Mouse (Mus musculus) liver, embryonic 16.5 days (tissue): Measurements from ENCODE around the gene Thsd4. TPM values are rescaled to one million over a fixed set of nuclear protein-coding genes. Genes with fewer than 3 reads are reported as not detected.

Experiments
- ATAC-seq: fragments of 200-750 bp; cut with Nextera tagmentation; 2 replicates; pipeline ENCODE4 v1.8.0; 2017; ENCODE audit warnings: low read depth, mild to moderate bottlenecking, moderate number of reproducible peaks, moderate library complexity
- H3K27ac ChIP-seq: fragments of 300-500 bp; sonication (generic); 2 replicates; pipeline ENCODE4 v1.5.1; 2014; ENCODE audit warnings: mild to moderate bottlenecking, low read length
- H3K27me3 ChIP-seq: fragments of 300-500 bp; sonication (generic); 2 replicates; pipeline ENCODE4 v1.6.1; 2014; ENCODE audit warnings: low read depth, low read length, mixed read lengths; ENCODE audit not compliant: control insufficient read depth, insufficient read depth
- H3K36me3 ChIP-seq: fragments of 300-500 bp; sonication (generic); 2 replicates; pipeline ENCODE4 v1.6.1; 2014; ENCODE audit warnings: mild to moderate bottlenecking; ENCODE audit not compliant: control insufficient read depth, insufficient read depth
- H3K4me1 ChIP-seq: fragments of 300-500 bp; sonication (generic); 2 replicates; pipeline ENCODE4 v1.6.1; 2014; ENCODE audit warnings: low read depth, low read length, mixed read lengths; ENCODE audit not compliant: control insufficient read depth
- H3K4me2 ChIP-seq: fragments of 300-500 bp; sonication (generic); 2 replicates; pipeline ENCODE4 v1.6.1; 2014; ENCODE audit warnings: low read depth, low read length, mixed read lengths
- H3K4me3 ChIP-seq: fragments of 300-500 bp; sonication (generic); 2 replicates; pipeline ENCODE4 v1.5.1; 2014; ENCODE audit warnings: low read depth, mild to moderate bottlenecking, low read length
- H3K9ac ChIP-seq: fragments of 300-500 bp; sonication (generic); 2 replicates; pipeline ENCODE4 v1.6.1; 2014; ENCODE audit warnings: low read depth, low read length
- H3K9me3 ChIP-seq: fragments of 300-500 bp; sonication (generic); replicated peaks from 2 replicates; pipeline ENCODE4 v1.6.1; 2016; ENCODE audit warnings: low read length; ENCODE audit not compliant: control insufficient read depth
- WGBS: fragments of 180-500 bp; shearing (Covaris S2); extraction: QIAGEN DNeasy Blood & Tissue Kit; methylation state at CpG from one replicate; pipeline ENCODE4 v1.1.7; 2014; ENCODE audit not compliant: insufficient replicate concordance; 5-methylcytosine and 5-hydroxymethylcytosine counted together
- polyA plus RNA-seq: library from polyadenylated mRNA; unstranded; fragments of >200 nt; fragmentation: Nextera tagmentation; extraction: Ambion mirVana; gene quantifications from 2 replicates; pipeline ENCODE4 v1.2.1, GENCODE M21; 2015

The Thsd4 gene
- polyA plus RNA-seq, 1 experiment from 2014 or later, result 1.1 TPM

DNA sequence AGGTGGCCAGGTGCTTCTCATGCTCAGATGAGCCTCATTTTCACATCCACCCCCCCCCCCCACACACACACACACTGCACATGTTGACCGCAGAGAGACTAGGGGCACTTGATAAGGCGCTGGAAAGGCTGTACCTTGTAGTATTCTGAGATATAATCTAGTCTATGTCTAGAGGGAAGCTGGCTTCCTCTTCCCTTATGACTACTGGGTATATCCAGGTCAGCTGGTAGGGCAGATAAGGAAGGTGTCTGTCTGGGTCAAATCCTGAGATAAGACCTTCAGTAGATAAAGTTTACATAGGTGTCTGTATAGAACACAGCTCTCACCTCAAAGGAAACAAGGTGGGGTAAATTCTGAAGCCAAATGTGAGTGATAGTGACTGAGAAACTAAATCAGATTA lies 24.3 kb upstream of the Thsd4 start:
- no peak overlapping the region for H3K4me2 ChIP-seq
- peaks cover 11% of the 10 kb centered on the region for H3K4me1 ChIP-seq
- WGBS, result 21% methylated on average over 2 of the region's 2 CpGs
- no peaks in the 10 kb centered on the region for H3K9me3 ChIP-seq
- H3K27ac ChIP-seq, result no peak overlapping the region
- H3K9ac ChIP-seq, result no peak overlapping the region
- no peak for ATAC-seq
- H3K4me3 ChIP-seq, result no peak overlapping the region
- no peaks in the 10 kb centered on the region for H3K27me3 ChIP-seq
- no peaks in the 10 kb centered on the region for H3K36me3 ChIP-seq

- Histone ChIP-seq H3K9me3 (no peaks in the 10 kb centered on the region), H3K27me3 (no peaks in the 10 kb centered on the region), H3K4me2 (peak overlapping the region; percentile 21; the same call in 1 of the 2 replicates), H3K4me1 (peaks cover 11% of the 10 kb centered on the region), H3K9ac (no peak overlapping the region), H3K36me3 (no peaks in the 10 kb centered on the region), H3K27ac (no peak overlapping the region), H3K4me3 (no peak overlapping the region)
- 29% methylated on average over 13 of the region's 13 CpGs for WGBS
- ATAC-seq, result peak; percentile 59
These were observed 23.7 kb upstream of the Thsd4 start for GRCm38 (mm10) chr9:60545361-60546096.

- Histone ChIP-seq H3K4me2 (no peak overlapping the region), H3K9me3 (no peaks in the 10 kb centered on the region), H3K9ac (no peak overlapping the region), H3K36me3 (no peaks in the 10 kb centered on the region), H3K27ac (no peak overlapping the region), H3K4me3 (no peak overlapping the region), H3K27me3 (no peaks in the 10 kb centered on the region), H3K4me1 (peaks cover 11% of the 10 kb centered on the region)
- ATAC-seq, result no peak
- 50% methylated on average over 7 of the region's 7 CpGs for WGBS
These were observed 21.7 kb upstream of the Thsd4 start for GRCm38 (mm10) chr9:60543422-60544015.

GRCm38 (mm10) chr9:60530310-60530709 lies 8.5 kb upstream of the Thsd4 start:
- Histone ChIP-seq H3K4me3 (no peak overlapping the region), H3K4me2 (no peak overlapping the region), H3K27me3 (no peaks in the 10 kb centered on the region), H3K27ac (no peak overlapping the region), H3K36me3 (no peaks in the 10 kb centered on the region), H3K4me1 (no peaks in the 10 kb centered on the region), H3K9me3 (no peaks in the 10 kb centered on the region), H3K9ac (no peak overlapping the region)
- 77% methylated on average over 12 of the region's 12 CpGs for WGBS
- ATAC-seq, result no peak

DNA sequence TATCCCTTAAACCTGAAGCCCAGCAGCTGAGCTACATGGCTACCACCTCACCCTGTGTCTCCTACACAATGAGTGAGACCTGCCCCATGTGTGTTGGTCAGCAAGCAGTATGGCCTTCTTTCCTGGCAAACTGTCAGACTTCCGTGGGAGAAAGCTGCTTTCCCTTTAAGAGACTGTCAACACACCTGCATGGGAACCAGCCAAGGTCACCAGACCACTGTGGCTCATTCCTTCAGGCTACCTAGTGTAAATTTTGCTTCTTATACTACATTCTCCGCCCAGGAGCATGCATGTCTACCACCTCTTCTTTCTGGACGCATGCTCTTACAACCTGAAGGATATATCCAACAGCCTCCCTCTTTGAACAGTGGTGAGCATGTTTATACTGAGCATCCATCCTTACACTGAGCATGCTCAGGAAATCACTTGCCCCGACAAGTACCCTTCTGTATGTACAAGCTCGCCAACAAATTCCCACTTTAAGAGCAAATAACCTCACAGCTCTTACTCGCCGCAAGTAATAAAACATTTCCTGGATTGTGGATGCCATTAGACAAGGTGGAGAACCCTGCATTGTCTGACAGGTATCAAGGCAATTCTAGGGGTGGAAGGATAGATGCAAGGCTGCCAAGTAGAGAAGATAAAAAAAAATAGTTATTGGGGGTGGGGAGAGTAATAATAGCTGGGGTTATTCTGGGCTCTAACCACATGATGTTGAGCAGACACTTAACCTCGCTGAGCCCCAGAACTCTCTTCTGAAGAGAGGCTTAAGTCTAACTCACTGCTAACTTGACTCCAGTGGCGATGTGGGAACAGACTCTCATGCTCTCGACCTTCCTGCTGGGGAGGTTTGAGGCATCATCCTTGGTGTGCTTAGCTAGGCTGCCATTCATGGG lies 7.8 kb upstream of the Thsd4 start:
- Histone ChIP-seq H3K4me2 (no peak overlapping the region), H3K4me3 (no peak overlapping the region), H3K9ac (no peak overlapping the region), H3K27ac (no peak overlapping the region), H3K36me3 (no peaks in the 10 kb centered on the region), H3K4me1 (no peaks in the 10 kb centered on the region), H3K27me3 (no peaks in the 10 kb centered on the region), H3K9me3 (no peaks in the 10 kb centered on the region)
- no peak for ATAC-seq
- WGBS, result 55% methylated on average over 10 of the region's 10 CpGs

GRCm38 (mm10) chr9:60528269-60528668 lies 6.4 kb upstream of the Thsd4 start:
- H3K4me2 ChIP-seq, result no peak overlapping the region
- no peak overlapping the region for H3K4me3 ChIP-seq
- no peak overlapping the region for H3K9ac ChIP-seq
- no peaks in the 10 kb centered on the region for H3K36me3 ChIP-seq
- no peaks in the 10 kb centered on the region for H3K27me3 ChIP-seq
- no peaks in the 10 kb centered on the region for H3K9me3 ChIP-seq
- 49% methylated on average over 3 of the region's 3 CpGs for WGBS
- ATAC-seq, result no peak
- H3K4me1 ChIP-seq, result no peaks in the 10 kb centered on the region
- no peak overlapping the region for H3K27ac ChIP-seq

GRCm38 (mm10) chr9:60527836-60528235 lies 6.0 kb upstream of the Thsd4 start:
- no peak overlapping the region for H3K27ac ChIP-seq
- no peak for ATAC-seq
- H3K9me3 ChIP-seq, result no peaks in the 10 kb centered on the region
- 65% methylated on average over 2 of the region's 2 CpGs for WGBS
- no peaks in the 10 kb centered on the region for H3K27me3 ChIP-seq
- no peak overlapping the region for H3K9ac ChIP-seq
- H3K36me3 ChIP-seq, result no peaks in the 10 kb centered on the region
- H3K4me3 ChIP-seq, result no peak overlapping the region
- no peaks in the 10 kb centered on the region for H3K4me1 ChIP-seq
- H3K4me2 ChIP-seq, result no peak overlapping the region

DNA sequence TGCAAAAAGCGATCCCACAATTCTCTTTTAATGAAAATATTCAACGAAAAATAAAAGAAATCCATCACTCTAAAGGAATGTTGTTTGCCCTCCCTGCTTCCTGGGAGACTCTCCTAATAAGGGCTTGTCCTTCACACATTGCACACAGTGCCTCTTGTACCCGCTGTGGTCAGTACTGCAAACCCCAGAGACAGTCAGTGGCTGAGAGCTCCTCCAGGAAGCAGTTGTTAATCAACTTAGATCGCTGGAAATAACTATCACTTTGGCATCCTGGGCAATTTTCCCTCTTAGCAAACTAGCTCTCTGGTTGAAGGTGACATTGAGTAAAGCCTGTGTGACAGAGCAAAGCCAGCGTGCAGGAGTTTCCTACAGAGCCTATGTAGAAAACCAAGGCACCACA lies 5.2 kb upstream of the Thsd4 start:
- no peak for ATAC-seq
- no peak overlapping the region for H3K4me2 ChIP-seq
- H3K27ac ChIP-seq, result no peak overlapping the region
- no peaks in the 10 kb centered on the region for H3K36me3 ChIP-seq
- 45% methylated on average over 5 of the region's 5 CpGs for WGBS
- H3K9me3 ChIP-seq, result no peaks in the 10 kb centered on the region
- peaks cover 4% of the 10 kb centered on the region for H3K27me3 ChIP-seq
- no peak overlapping the region for H3K9ac ChIP-seq
- no peak overlapping the region for H3K4me3 ChIP-seq
- H3K4me1 ChIP-seq, result no peaks in the 10 kb centered on the region

DNA sequence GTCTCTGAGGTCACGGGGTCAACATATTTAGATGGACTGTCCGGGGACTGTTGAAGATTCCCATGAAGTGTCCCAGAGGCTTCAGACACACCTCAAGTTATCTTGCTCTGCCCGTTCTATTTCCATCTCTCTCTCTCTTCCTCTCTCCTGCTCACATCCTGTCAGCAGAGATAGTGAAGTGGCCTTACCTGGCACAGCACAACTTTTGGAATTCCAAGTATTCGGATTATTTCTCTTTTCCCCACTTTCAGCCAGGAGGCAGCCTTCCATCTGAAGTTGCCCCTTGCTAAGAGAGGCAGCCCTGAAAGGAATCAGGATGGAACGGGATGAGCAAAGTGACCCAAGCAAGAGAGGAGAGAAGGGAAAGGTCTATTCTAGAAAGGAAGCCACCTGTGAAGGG lies 4.3 kb upstream of the Thsd4 start:
- Histone ChIP-seq H3K27me3 (peaks cover 13% of the 10 kb centered on the region), H3K9me3 (no peaks in the 10 kb centered on the region), H3K4me2 (no peak overlapping the region), H3K9ac (no peak overlapping the region), H3K36me3 (no peaks in the 10 kb centered on the region), H3K4me1 (no peaks in the 10 kb centered on the region), H3K27ac (no peak overlapping the region), H3K4me3 (no peak overlapping the region)
- 48% methylated on average over 5 of the region's 5 CpGs for WGBS
- ATAC-seq, result no peak
